ENCODE assay signal across 10 mouse cellular contexts in the genomic region with DNA sequence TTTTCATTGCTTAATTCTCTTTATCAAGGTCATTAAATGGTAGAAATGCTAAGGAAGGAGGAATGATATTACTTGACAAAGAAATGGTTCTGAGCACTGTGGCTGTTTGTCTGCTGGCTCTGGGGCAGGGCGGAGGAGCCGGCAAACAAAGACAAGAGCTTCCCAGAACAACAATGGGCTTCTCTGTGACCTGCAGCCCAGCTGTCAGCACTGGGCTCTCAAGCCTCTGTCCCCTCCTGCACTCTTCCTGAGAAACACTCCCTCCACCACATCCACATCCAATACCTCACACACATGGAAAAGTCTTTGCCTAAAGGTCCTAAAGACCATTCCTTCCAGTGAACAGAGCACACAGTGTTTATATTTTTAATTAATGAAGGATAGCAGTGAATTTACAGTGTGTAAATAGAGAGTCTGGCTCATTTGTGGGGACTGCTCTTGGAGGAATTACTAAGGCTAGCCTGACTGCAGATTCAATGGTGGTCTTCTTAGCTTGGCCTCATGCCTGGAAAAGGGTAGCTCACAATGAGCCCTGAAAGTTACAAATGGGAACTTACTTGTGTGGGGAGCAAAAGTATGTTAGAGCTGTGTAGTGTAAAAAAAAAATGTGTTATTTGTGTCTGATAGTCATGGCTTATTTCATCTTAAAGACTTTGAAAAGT. TPM values are rescaled to one million over a fixed set of nuclear protein-coding genes. Genes with fewer than 3 reads are reported as not detected.
DNase-seq lines count a peak whose midpoint lies in the region; ATAC-seq lines count a peak whose summit lies in the region.
"Had no signal": no experiment of that assay in that cellular context is flagged by ENCODE, and none has a peak within 500 bp of the region (broad histone marks: within the 10 kb centered on the region; RNA-seq: fewer than 3 reads in every experiment).

No protein-coding gene starts in this region.

- WGBS in forebrain, embryonic 16.5 days, result 9% methylated on average over 2 of the region's 2 CpGs
- 6% methylated on average over 2 of the region's 2 CpGs for WGBS in midbrain, embryonic 14.5 days

- no peaks in the 10 kb centered on the region for H3K4me1 ChIP-seq in forebrain, embryonic 16.5 days (replicated peaks; ENCODE audit: control insufficient read depth, insufficient read depth, low read length)
- no peaks in the 10 kb centered on the region for H3K4me1 ChIP-seq in midbrain, embryonic 14.5 days (ENCODE audit: control insufficient read depth, insufficient read depth, low read length)
- H3K4me1 ChIP-seq: limb, embryonic 12.5 days had no signal

- no peak overlapping the region for H3K4me3 ChIP-seq in forebrain, embryonic 16.5 days (replicated peaks; ENCODE audit: low read length)
- no peak overlapping the region for H3K4me3 ChIP-seq in midbrain, embryonic 14.5 days (replicated peaks; ENCODE audit: low read depth, low read length)
- H3K4me3 ChIP-seq: limb, embryonic 12.5 days had no signal

- intact Hi-C loops in left cerebral cortex, postnatal 25 days (cut with DNase I), result no loop called here
- intact Hi-C loops in heart, postnatal 10 days (cut with DNase I), result no loop called here

- no peak overlapping the region for H3K4me2 ChIP-seq in forebrain, embryonic 16.5 days (ENCODE audit: low read length)
- H3K4me2 ChIP-seq in midbrain, embryonic 14.5 days (ENCODE audit: low read length), result no peak overlapping the region
- H3K4me2 ChIP-seq: limb, embryonic 12.5 days had no signal

- no peaks in the 10 kb centered on the region for H3K36me3 ChIP-seq in forebrain, embryonic 16.5 days (ENCODE audit: control insufficient read depth, insufficient read depth)
- no peaks in the 10 kb centered on the region for H3K36me3 ChIP-seq in midbrain, embryonic 14.5 days (ENCODE audit: control insufficient read depth, insufficient read depth, low read length)
- H3K36me3 ChIP-seq: limb, embryonic 12.5 days had no signal

- DNase-seq in ES-CJ7 (ENCODE audit: low read depth, low spot score) (peak; percentile 25), R1 (ENCODE audit: low read depth, low spot score) (peak; percentile 43)
- peak; percentile 29 for DNase-seq in midbrain, embryonic 14.5 days
- no peak for DNase-seq in left cerebral cortex, postnatal 25 days (ENCODE audit: low spot score in 2 of 2)
- DNase-seq in spleen, postnatal 14 days (ENCODE audit: low spot score in 2 of 2), result no peak
- DNase-seq in heart, postnatal 10 days, result no peak
- DNase-seq in thymus, postnatal 36 days, result no peak
- DNase-seq: heart, postnatal 14 days had no signal

- H3K27me3 ChIP-seq in forebrain, embryonic 16.5 days (replicated peaks; ENCODE audit: control insufficient read depth, insufficient read depth, low read length), result no peaks in the 10 kb centered on the region
- no peaks in the 10 kb centered on the region for H3K27me3 ChIP-seq in midbrain, embryonic 14.5 days (ENCODE audit: control insufficient read depth, insufficient read depth, low read length)
- H3K27me3 ChIP-seq: limb, embryonic 12.5 days had no signal

- peak; percentile 47; the same call in 1 of the 2 replicates for ATAC-seq in forebrain, embryonic 16.5 days
- 0 out of 2 replicates have a peak, but pooled peaks have one; percentile 28 for ATAC-seq in midbrain, embryonic 14.5 days (ENCODE audit: low FRiP score, low TSS enrichment)

- H3K9ac ChIP-seq in forebrain, embryonic 16.5 days (replicated peaks; ENCODE audit: low read depth, low read length), result no peak overlapping the region
- no peak overlapping the region for H3K9ac ChIP-seq in midbrain, embryonic 14.5 days (replicated peaks; ENCODE audit: low read length)
- H3K9ac ChIP-seq: limb, embryonic 12.5 days had no signal

- no peaks in the 10 kb centered on the region for H3K9me3 ChIP-seq in forebrain, embryonic 16.5 days (ENCODE audit: control insufficient read depth, low read length)
- no peaks in the 10 kb centered on the region for H3K9me3 ChIP-seq in midbrain, embryonic 14.5 days (ENCODE audit: control insufficient read depth, low read length)
- H3K9me3 ChIP-seq: limb, embryonic 12.5 days had no signal

- no peak overlapping the region for H3K27ac ChIP-seq in forebrain, embryonic 16.5 days (ENCODE audit: low read length)
- peak overlapping the region; percentile 6; the same call in 1 of the 2 replicates for H3K27ac ChIP-seq in midbrain, embryonic 14.5 days (replicated peaks; ENCODE audit: low read depth, low read length)
- H3K27ac ChIP-seq: limb, embryonic 12.5 days had no signal

RNA-seq across cellular contexts. Expression of gene Elmo1, which starts 49.1 kb away (rescaled TPM):
- polyA plus RNA-seq in forebrain, embryonic 16.5 days (2015; fragmentation: Nextera tagmentation; extraction: Ambion mirVana), result 37.6 and 42.4 TPM in 2 replicates
- polyA plus RNA-seq in midbrain, embryonic 14.5 days (2014; fragmentation: Nextera tagmentation; extraction: Ambion mirVana), result 31.3 and 38.3 TPM in 2 replicates
- total RNA-seq in left cerebral cortex, postnatal 25 days (2021), result 10 to 100 TPM; 58.4 to 67.7 TPM
- total RNA-seq in heart, postnatal 10 days (2021), result 10 to 100 TPM; 20.2 to 20.4 TPM

Comparison
In these comparisons a context has a peak if more than half of its experiments do, and no peak if none do; other contexts are left out.
1. DNase-seq: peak in ES-CJ7 (single experiment), R1 (single experiment) and midbrain, embryonic 14.5 days (single experiment); none in left cerebral cortex, postnatal 25 days (0 of 2), spleen, postnatal 14 days (0 of 2), heart, postnatal 10 days (0 of 2) and thymus, postnatal 36 days (0 of 2).